Mouse (Mus musculus): ENCODE results near the gene Crbn. TPM values are rescaled to one million over a fixed set of nuclear protein-coding genes. Genes with fewer than 3 reads are reported as not detected.

Crbn gene
- 29.4 and 34.4 TPM in 2 replicates for polyA plus RNA-seq (2015; fragmentation: Nextera tagmentation; extraction: Ambion mirVana)

DNA sequence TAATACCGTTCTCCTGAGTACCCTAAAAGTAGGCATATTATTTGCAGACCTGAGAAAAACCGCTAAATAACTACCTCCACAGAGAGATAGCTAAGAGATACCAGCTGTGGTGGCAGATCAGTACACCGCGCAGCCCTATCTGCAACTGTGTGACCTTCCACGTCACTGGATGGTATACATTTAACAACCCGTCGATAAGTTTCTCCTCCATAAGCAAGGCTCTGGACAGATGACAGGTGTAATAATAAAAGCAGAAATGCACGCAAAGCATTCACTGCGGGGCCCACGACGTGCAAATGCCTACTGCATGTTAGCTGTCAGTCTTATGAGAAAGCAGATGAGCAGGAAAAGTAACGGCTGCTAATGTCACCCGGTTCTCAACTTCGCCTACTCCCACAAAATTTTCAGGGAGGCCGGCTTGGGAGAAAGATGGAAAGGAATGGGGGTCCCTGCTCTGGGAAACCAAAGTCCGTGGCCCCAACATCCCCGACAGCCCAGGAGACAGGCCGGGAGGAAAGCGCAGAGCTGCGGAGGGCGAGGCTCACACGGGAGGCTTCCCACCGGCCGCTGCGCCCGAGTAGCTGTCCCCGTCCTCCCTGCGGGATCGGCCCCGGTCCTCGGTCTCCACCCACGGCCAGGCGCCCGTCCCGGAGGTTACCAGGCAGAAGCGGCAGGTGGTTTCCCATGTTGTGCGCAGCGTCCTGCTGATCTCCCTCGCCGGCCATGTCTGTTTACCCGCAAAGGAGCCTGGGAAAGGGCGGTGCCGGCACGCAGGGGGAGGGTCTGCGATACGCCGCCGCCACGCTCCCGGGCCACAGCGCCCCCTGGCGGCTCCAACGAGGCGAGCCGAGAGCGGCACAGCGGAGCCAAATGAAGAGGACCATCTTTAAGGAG lies at the start of gene Crbn:
Gene Crbn (minus strand): TSS at position 745 of the 894 bp plus-strand sequence.
- Histone ChIP-seq H3K9ac (peak within 1 kb of the TSS; percentile 84), H3K4me1 (replicated peaks) (peaks cover 10% of the 10 kb centered on the region), H3K9me3 (replicated peaks) (no peaks in the 10 kb centered on the region), H3K4me3 (peak within 1 kb of the TSS; percentile 89), H3K27me3 (no peaks in the 10 kb centered on the region), H3K27ac (0 out of 2 replicates have a peak within 1 kb of the TSS, but pooled peaks have one; percentile 35), H3K4me2 (peak within 1 kb of the TSS; percentile 74), H3K36me3 (peaks cover 4% of the 10 kb centered on the region; the same call in 1 of the 2 replicates)
- peak; percentile 97 for ATAC-seq (replicated peaks; ENCODE audit: insufficient number of reproducible peaks, insufficient read depth, low FRiP score, low read depth)
- WGBS = 2% methylated on average over 57 of the region's 57 CpGs

GRCm38 (mm10) chr6:106840181-106840580 lies 40.3 kb upstream of the Crbn start:
- H3K4me3 ChIP-seq = no peak overlapping the region
- 57% methylated on average over 1 of the region's 1 CpGs for WGBS
- no peak overlapping the region for H3K9ac ChIP-seq
- no peak overlapping the region for H3K27ac ChIP-seq
- ATAC-seq (replicated peaks; ENCODE audit: insufficient number of reproducible peaks, insufficient read depth, low FRiP score, low read depth) = no peak
- no peaks in the 10 kb centered on the region for H3K36me3 ChIP-seq
- H3K4me1 ChIP-seq (replicated peaks) = no peaks in the 10 kb centered on the region
- H3K9me3 ChIP-seq (replicated peaks) = no peaks in the 10 kb centered on the region
- no peak overlapping the region for H3K4me2 ChIP-seq
- no peaks in the 10 kb centered on the region for H3K27me3 ChIP-seq

- no peak overlapping the region for H3K4me3 ChIP-seq
- no peak for ATAC-seq (replicated peaks; ENCODE audit: insufficient number of reproducible peaks, insufficient read depth, low FRiP score, low read depth)
- H3K27ac ChIP-seq = no peak overlapping the region
- no peak overlapping the region for H3K9ac ChIP-seq
- 69% methylated on average over 3 of the region's 3 CpGs for WGBS
- no peaks in the 10 kb centered on the region for H3K4me1 ChIP-seq (replicated peaks)
- H3K36me3 ChIP-seq = no peaks in the 10 kb centered on the region
- no peaks in the 10 kb centered on the region for H3K9me3 ChIP-seq (replicated peaks)
- H3K27me3 ChIP-seq = no peaks in the 10 kb centered on the region
- no peak overlapping the region for H3K4me2 ChIP-seq
Observed at GRCm38 (mm10) chr6:106838053-106838452, 38.2 kb upstream of the Crbn start.

DNA sequence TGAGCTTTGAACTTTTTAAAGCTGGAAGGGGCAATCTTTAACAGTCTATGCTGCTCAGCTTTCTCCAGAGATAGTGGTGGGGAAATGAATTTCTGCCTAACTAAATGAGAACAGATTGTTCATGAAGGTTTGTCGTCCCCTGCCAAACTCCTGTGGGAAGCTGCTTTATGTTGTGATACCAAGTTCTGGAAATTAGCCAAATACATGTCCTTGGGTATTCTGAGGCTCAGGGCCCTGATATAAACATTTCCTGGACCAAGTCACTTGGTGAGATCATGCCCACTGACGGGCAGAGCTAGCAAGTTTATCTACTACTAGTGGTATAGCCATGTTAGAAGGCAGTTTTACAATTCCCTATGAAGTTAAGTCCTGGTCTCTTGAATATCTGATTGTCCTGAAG lies 35.4 kb upstream of the Crbn start:
- Histone ChIP-seq H3K9me3 (replicated peaks) (no peaks in the 10 kb centered on the region), H3K27ac (no peak overlapping the region), H3K27me3 (no peaks in the 10 kb centered on the region), H3K36me3 (no peaks in the 10 kb centered on the region), H3K9ac (no peak overlapping the region), H3K4me2 (no peak overlapping the region), H3K4me1 (replicated peaks) (no peaks in the 10 kb centered on the region), H3K4me3 (no peak overlapping the region)
- 38% methylated on average over 2 of the region's 2 CpGs for WGBS
- ATAC-seq (replicated peaks; ENCODE audit: insufficient number of reproducible peaks, insufficient read depth, low FRiP score, low read depth) = no peak

DNA sequence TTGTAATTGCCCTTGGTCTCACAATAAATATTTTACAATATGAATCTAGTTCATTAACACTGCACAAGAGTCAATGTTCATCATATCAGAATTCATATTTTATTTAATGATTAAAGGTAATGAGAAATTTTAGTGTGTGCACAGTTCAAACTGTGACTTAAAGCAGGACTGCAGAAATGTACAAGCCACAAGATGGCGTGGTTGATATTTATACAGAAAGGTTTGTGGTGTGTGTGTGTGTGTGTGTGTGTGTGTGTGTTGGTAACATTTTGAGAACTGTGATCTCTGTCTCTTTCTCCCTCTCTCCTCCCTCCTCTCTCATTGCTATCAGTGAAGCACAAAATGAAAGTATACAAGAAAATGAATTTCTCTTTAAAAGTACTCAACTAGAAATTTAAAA lies 22.5 kb upstream of the Crbn start:
- no peak overlapping the region for H3K4me2 ChIP-seq
- WGBS = 49% methylated on average over 1 of the region's 1 CpGs
- H3K9ac ChIP-seq = no peak overlapping the region

DNA sequence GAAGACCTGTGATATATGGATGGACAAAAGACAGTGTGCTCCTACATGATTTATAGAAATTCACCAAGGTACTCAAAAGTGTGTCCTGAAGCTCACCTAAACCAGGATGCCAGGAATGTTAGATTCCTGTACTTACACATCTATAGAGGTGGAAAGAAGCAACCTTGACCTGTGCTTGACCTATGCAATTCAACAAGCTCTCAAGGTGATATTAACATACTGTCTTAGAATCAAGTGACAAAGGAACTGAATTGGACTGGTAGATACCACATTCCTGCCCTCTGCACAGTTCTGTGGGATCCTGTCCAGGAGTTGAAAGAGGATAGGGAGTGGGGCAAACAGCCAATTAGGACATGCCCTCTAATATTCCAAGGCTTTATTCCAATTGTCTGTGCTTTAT lies 20.7 kb upstream of the Crbn start:
- Histone ChIP-seq H3K4me3 (no peak overlapping the region), H3K9me3 (replicated peaks) (no peaks in the 10 kb centered on the region), H3K4me2 (no peak overlapping the region), H3K27ac (no peak overlapping the region), H3K9ac (no peak overlapping the region), H3K27me3 (no peaks in the 10 kb centered on the region), H3K36me3 (no peaks in the 10 kb centered on the region), H3K4me1 (replicated peaks) (no peaks in the 10 kb centered on the region)
- no peak for ATAC-seq (replicated peaks; ENCODE audit: insufficient number of reproducible peaks, insufficient read depth, low FRiP score, low read depth)

More for the DNA sequence above, 22.5 kb upstream of the Crbn start:
- H3K4me3 ChIP-seq = no peak overlapping the region
- no peak overlapping the region for H3K27ac ChIP-seq
- H3K9me3 ChIP-seq (replicated peaks) = no peaks in the 10 kb centered on the region
- no peak for ATAC-seq (replicated peaks; ENCODE audit: insufficient number of reproducible peaks, insufficient read depth, low FRiP score, low read depth)
- no peaks in the 10 kb centered on the region for H3K4me1 ChIP-seq (replicated peaks)
- no peaks in the 10 kb centered on the region for H3K27me3 ChIP-seq
- H3K36me3 ChIP-seq = no peaks in the 10 kb centered on the region

- no peak overlapping the region for H3K4me3 ChIP-seq
- no peak overlapping the region for H3K27ac ChIP-seq
- H3K9me3 ChIP-seq (replicated peaks) = no peaks in the 10 kb centered on the region
- no peaks in the 10 kb centered on the region for H3K36me3 ChIP-seq
- WGBS = 64% methylated on average over 3 of the region's 3 CpGs
- no peak for ATAC-seq (replicated peaks; ENCODE audit: insufficient number of reproducible peaks, insufficient read depth, low FRiP score, low read depth)
- H3K9ac ChIP-seq = no peak overlapping the region
- H3K4me1 ChIP-seq (replicated peaks) = no peaks in the 10 kb centered on the region
- no peaks in the 10 kb centered on the region for H3K27me3 ChIP-seq
- no peak overlapping the region for H3K4me2 ChIP-seq
Observed at GRCm38 (mm10) chr6:106819906-106820305, 20.0 kb upstream of the Crbn start.

DNA sequence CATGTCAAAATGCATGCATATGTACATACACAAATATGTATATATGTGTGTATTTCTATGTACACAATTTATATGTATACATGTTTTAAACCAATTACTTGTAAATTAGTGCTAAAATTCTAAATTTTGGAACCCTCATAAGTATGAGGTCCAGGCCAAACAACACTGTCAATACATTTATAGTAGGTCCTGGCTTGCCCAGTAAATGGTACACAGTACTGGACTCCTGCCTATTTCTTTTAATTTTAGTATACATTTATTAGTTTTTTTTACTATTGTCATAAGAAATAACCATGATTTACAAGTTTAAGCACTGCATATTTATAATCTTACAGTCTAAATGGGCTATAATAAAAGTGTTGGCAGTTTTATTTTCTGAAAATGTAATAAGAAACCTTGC lies 19.4 kb upstream of the Crbn start:
- H3K4me3 ChIP-seq = no peak overlapping the region
- no peaks in the 10 kb centered on the region for H3K4me1 ChIP-seq (replicated peaks)
- H3K9me3 ChIP-seq (replicated peaks) = no peaks in the 10 kb centered on the region
- H3K4me2 ChIP-seq = no peak overlapping the region
- ATAC-seq (replicated peaks; ENCODE audit: insufficient number of reproducible peaks, insufficient read depth, low FRiP score, low read depth) = no peak
- no peaks in the 10 kb centered on the region for H3K36me3 ChIP-seq
- H3K9ac ChIP-seq = no peak overlapping the region
- H3K27me3 ChIP-seq = no peaks in the 10 kb centered on the region
- H3K27ac ChIP-seq = no peak overlapping the region

- Histone ChIP-seq H3K9me3 (replicated peaks) (0 out of 2 replicates have a peak, but pooled peaks cover 3% of the 10 kb centered on the region), H3K4me3 (no peak overlapping the region), H3K36me3 (no peaks in the 10 kb centered on the region), H3K9ac (no peak overlapping the region), H3K4me1 (replicated peaks) (no peaks in the 10 kb centered on the region), H3K4me2 (no peak overlapping the region), H3K27me3 (no peaks in the 10 kb centered on the region), H3K27ac (no peak overlapping the region)
- WGBS = 82% methylated on average over 3 of the region's 3 CpGs
- no peak for ATAC-seq (replicated peaks; ENCODE audit: insufficient number of reproducible peaks, insufficient read depth, low FRiP score, low read depth)
Observed at GRCm38 (mm10) chr6:106810686-106811085, 10.8 kb upstream of the Crbn start.

- Histone ChIP-seq H3K4me2 (no peak overlapping the region), H3K9me3 (replicated peaks) (0 out of 2 replicates have a peak, but pooled peaks cover 3% of the 10 kb centered on the region), H3K4me3 (no peak overlapping the region), H3K9ac (no peak overlapping the region), H3K4me1 (replicated peaks) (no peaks in the 10 kb centered on the region), H3K36me3 (no peaks in the 10 kb centered on the region), H3K27me3 (no peaks in the 10 kb centered on the region), H3K27ac (no peak overlapping the region)
- WGBS = 51% methylated on average over 2 of the region's 2 CpGs
- ATAC-seq (replicated peaks; ENCODE audit: insufficient number of reproducible peaks, insufficient read depth, low FRiP score, low read depth) = no peak
Observed at GRCm38 (mm10) chr6:106809161-106809560, 9.3 kb upstream of the Crbn start.

DNA sequence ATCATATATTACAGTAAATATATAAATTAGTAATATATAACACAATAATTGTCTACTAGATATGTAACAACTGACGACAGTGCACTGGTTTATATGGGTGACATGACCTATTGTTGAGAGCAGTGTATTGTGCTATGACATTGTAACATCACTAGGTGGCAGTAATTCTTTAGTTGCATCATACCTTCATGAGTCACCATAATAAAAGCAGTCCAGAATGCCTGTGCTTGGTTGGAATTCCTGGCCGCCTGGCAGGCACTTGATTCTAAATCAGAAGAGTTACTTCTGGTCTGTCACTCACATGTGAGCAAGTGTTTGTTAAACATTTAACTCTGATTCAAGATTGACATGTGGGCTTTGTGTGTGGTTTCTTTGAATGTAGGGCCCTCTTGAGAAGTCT lies 5.0 kb upstream of the Crbn start:
- Histone ChIP-seq H3K27ac (no peak overlapping the region), H3K4me1 (replicated peaks) (no peaks in the 10 kb centered on the region), H3K9me3 (replicated peaks) (no peaks in the 10 kb centered on the region), H3K4me2 (no peak overlapping the region), H3K9ac (no peak overlapping the region), H3K36me3 (no peaks in the 10 kb centered on the region), H3K27me3 (no peaks in the 10 kb centered on the region), H3K4me3 (no peak overlapping the region)
- no peak for ATAC-seq (replicated peaks; ENCODE audit: insufficient number of reproducible peaks, insufficient read depth, low FRiP score, low read depth)
- 36% methylated on average over 2 of the region's 2 CpGs for WGBS

GRCm38 (mm10) chr6:106800227-106800557 lies 315 bp upstream of the Crbn start:
- WGBS = 56% methylated on average over 5 of the region's 5 CpGs
- ATAC-seq (replicated peaks; ENCODE audit: insufficient number of reproducible peaks, insufficient read depth, low FRiP score, low read depth) = no peak

More at GRCm38 (mm10) chr6:106800227-106800557, 315 bp upstream of the Crbn start:
- peaks cover 10% of the 10 kb centered on the region for H3K4me1 ChIP-seq (replicated peaks)
- no peak overlapping the region for H3K27ac ChIP-seq
- peak overlapping the region; percentile 36; the same call in 1 of the 2 replicates for H3K4me2 ChIP-seq
- no peak overlapping the region for H3K9ac ChIP-seq
- no peaks in the 10 kb centered on the region for H3K27me3 ChIP-seq
- H3K36me3 ChIP-seq = no peaks in the 10 kb centered on the region
- H3K9me3 ChIP-seq (replicated peaks) = no peaks in the 10 kb centered on the region
- H3K4me3 ChIP-seq = peak overlapping the region; percentile 89

All from heart, embryonic 15.5 days (tissue).